Mouse (Mus musculus): ENCODE data around the gene Rcn1.

- TF ChIP-seq POLR2A (IDR thresholded peaks at IDR 0.05; ENCODE audit: control insufficient read depth, extremely low read depth, insufficient read depth, low read length, poor library complexity) (no peak), CTCF (IDR thresholded peaks at IDR 0.05; ENCODE audit: borderline replicate concordance, control insufficient read depth, extremely low read depth, insufficient read depth, low read length, poor library complexity) (no peak)
Observed at GRCm38 (mm10) chr2:105367623-105368022, 31.5 kb downstream of the Rcn1 start.
